Mouse (Mus musculus): ENCODE data around the gene Vdr.

- TF ChIP-seq EP300 (IDR thresholded peaks at IDR 0.05) (no peak), CTCF (IDR thresholded peaks at IDR 0.05) (no peak)
These were observed 38.3 kb upstream of the Vdr start for GRCm38 (mm10) chr15:97948720-97949119.

Measured in lung, postnatal 0 days (tissue).